Mouse (Mus musculus) megakaryocyte progenitor cell, adult 5-6 weeks (primary cell): Measurements from ENCODE around the gene Cbwd1. TPM values are rescaled to one million over a fixed set of nuclear protein-coding genes. Genes with fewer than 3 reads are reported as not detected.
A peak's percentile ranks its signal among the peaks of the same experiment; 100 is the strongest.

Experiments used
- ATAC-seq: replicated peaks from 2 replicates; pipeline ENCODE4 v1.8.0; 2016; ENCODE audit warnings: mild to moderate bottlenecking, moderate TSS enrichment, inconsistent platforms; ENCODE audit not compliant: poor library complexity
- total RNA-seq, 2 experiments: library from RNA; stranded (forward) in 1 of 2; stranded (reverse) in 1 of 2; fragments of 157-497, 149-512 nt in 1 of 2; fragments of 200-1000 nt in 1 of 2; gene quantifications; 2 replicates each; pipeline versions ENCODE4 v1.2.3 to v1.2.4; 2015 to 2017

The Cbwd1 gene
- 20.2 and 21.9 TPM in 2 replicates for total RNA-seq (2015)
- 41.9 and 44.6 TPM in 2 replicates for total RNA-seq (2017)

GRCm38 (mm10) chr19:24961172-24961962, at the start of gene Cbwd1:
TSS of gene Cbwd1 (minus strand) at chr19:24961610.
- peak; percentile 99 for ATAC-seq

GRCm38 (mm10) chr19:25008509-25008908, 47.1 kb upstream of the Cbwd1 start:
- peak; percentile 81 for ATAC-seq

- peak; percentile 30; the same call in 1 of the 2 replicates for ATAC-seq
Observed at GRCm38 (mm10) chr19:25006686-25007085, 45.3 kb upstream of the Cbwd1 start.

- ATAC-seq = no peak
Observed at GRCm38 (mm10) chr19:25003810-25004209, 42.4 kb upstream of the Cbwd1 start.

- ATAC-seq = no peak
Observed at GRCm38 (mm10) chr19:25002828-25003227, 41.4 kb upstream of the Cbwd1 start.

- ATAC-seq = peak; percentile 33
Observed at GRCm38 (mm10) chr19:25002032-25002431, 40.6 kb upstream of the Cbwd1 start.

- no peak for ATAC-seq
Observed at GRCm38 (mm10) chr19:25000153-25000552, 38.7 kb upstream of the Cbwd1 start.

- ATAC-seq = peak; percentile 54
Observed at GRCm38 (mm10) chr19:24999201-24999886, 37.9 kb upstream of the Cbwd1 start, which contains the start of gene Dock8. TSS of gene Dock8 (plus strand) at chr19:24999534.

- ATAC-seq = peak; percentile 41
Observed at GRCm38 (mm10) chr19:24998561-24998960, 37.2 kb upstream of the Cbwd1 start.

- ATAC-seq = peak; percentile 49
Observed at GRCm38 (mm10) chr19:24996815-24997704, 35.6 kb upstream of the Cbwd1 start.

GRCm38 (mm10) chr19:24994900-24995299, 33.5 kb upstream of the Cbwd1 start:
- peak; percentile 18; the same call in 1 of the 2 replicates for ATAC-seq

GRCm38 (mm10) chr19:24993526-24993925, 32.1 kb upstream of the Cbwd1 start:
- ATAC-seq = 0 out of 2 replicates have a peak, but pooled peaks have one; percentile 24

GRCm38 (mm10) chr19:24990138-24990822, 28.9 kb upstream of the Cbwd1 start:
- ATAC-seq = peak; percentile 58

GRCm38 (mm10) chr19:24988831-24989230, 27.4 kb upstream of the Cbwd1 start:
- ATAC-seq = peak; percentile 49

GRCm38 (mm10) chr19:24987355-24987754, 25.9 kb upstream of the Cbwd1 start:
- peak; percentile 27; the same call in 1 of the 2 replicates for ATAC-seq

- ATAC-seq = no peak
Observed at GRCm38 (mm10) chr19:24985045-24985444, 23.6 kb upstream of the Cbwd1 start.

GRCm38 (mm10) chr19:24983857-24984498, 22.6 kb upstream of the Cbwd1 start:
- ATAC-seq = no peak

GRCm38 (mm10) chr19:24983050-24983449, 21.6 kb upstream of the Cbwd1 start:
- no peak for ATAC-seq

GRCm38 (mm10) chr19:24981294-24981693, 19.9 kb upstream of the Cbwd1 start:
- ATAC-seq = peak; percentile 89
